Mouse (Mus musculus): ENCODE measurements at regions not wholly inside any gene's neighbourhood (a gene's known extent, or its start where the extent isn't known, plus 50 kb on each side); places are given as distances from the start of the nearest gene placed in this dataset.

GRCm38 (mm10) chr13:110580570-110580969 is 185.7 kb downstream of the Plk2 start:
- DNase-seq (ENCODE audit: low spot score in 2 of 2) = no peak

DNA sequence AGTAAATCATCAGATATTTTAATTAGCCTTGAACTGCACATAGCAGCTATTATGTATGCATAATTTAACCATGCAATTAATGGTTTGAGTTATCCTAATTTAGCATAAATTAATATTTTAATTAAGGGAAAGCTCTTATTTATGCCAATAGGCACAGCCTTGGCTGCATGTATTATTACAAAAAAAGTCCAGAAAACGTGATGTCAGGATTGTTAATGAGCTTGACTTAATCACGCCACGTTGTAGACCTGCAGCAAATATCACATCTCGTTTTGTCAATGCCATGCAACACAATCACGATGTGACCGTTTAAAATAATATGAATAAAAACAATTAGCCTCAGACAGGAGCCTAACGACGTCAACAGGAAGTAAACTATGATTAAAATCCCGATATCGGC is 189.9 kb downstream of the Plk2 start:
- no peak for DNase-seq (ENCODE audit: low spot score in 2 of 2)

DNA sequence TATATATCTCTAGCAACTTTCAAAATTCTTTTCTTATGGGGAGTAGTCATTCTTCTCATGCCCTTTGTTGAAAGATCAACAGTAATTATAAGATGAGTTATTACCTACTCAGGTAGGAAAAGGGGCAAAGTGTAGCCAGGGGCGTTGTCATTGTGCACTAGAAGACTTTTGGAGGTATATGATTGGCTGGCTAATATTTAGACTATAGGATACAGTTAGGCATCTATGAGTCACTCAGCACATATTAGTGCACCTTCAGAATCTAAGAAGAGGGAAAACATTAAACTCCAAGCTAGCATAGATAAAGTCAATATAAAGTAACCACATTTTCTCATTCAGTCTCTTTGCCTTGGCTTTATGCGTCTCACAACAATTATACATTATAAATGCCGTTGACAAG is 199.8 kb downstream of the Plk2 start:
- no peak for DNase-seq (ENCODE audit: low spot score in 2 of 2)

DNA sequence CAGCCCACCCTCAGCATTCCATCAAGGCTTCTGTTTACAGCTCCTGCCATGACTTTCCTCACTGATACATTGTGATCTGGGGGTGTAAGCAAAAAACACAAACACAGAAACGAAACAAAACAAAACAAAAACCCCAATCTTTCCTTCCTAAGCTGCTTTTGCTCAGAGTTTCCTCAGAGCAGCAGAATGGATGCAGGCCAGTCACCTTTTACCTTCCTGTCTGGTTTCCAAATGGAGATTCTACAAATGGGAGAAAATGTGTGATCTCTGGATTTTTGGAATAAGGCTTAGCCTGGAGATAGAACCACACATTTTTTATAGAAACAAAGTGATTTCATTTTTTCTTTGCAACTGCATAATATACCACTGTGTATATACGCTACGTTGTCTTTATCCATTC is 204.8 kb downstream of the Plk2 start:
- DNase-seq (ENCODE audit: low spot score in 2 of 2) = no peak

DNA sequence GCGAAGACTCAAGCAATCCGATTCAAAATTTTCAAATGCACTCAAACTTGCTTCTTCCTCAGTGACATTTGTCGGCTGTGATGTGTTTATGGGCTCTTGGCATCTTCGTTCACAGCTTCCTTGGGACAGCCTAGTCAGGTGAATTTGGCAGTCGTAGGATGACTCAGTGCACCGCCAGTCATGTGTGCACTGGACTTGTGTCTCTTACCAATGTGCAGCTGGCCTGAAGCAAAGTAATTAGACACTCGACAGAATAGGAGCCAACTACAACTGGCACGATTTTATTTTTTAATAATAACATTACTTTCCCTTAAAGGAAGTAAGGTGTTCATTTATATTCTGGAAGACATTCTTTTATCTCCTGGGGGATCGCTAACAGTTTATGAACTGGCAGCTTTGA is 205.5 kb downstream of the Plk2 start:
- DNase-seq (ENCODE audit: low spot score in 2 of 2) = no peak

DNA sequence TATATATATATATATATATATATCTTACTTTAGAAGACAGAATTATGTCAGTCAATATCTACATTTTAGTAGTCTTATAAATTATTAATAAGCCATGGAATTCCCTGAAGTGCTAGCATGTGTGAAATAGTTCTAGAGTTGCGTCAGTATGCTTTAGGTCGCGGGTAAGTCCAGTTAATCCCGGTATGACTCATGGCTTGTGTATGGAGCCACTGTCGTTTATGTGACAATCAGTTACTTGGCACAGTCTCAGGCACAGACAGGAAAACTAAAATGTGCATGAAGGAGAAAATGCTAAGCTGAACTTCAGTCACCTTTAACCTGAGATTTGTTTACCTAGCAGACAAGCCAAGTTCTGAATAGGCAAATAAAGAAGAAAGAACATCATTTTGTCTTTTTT is 206.5 kb downstream of the Plk2 start:
- DNase-seq (ENCODE audit: low spot score in 2 of 2) = no peak

GRCm38 (mm10) chr13:110601840-110602239 is 207.0 kb downstream of the Plk2 start:
- DNase-seq (ENCODE audit: low spot score in 2 of 2) = no peak

DNA sequence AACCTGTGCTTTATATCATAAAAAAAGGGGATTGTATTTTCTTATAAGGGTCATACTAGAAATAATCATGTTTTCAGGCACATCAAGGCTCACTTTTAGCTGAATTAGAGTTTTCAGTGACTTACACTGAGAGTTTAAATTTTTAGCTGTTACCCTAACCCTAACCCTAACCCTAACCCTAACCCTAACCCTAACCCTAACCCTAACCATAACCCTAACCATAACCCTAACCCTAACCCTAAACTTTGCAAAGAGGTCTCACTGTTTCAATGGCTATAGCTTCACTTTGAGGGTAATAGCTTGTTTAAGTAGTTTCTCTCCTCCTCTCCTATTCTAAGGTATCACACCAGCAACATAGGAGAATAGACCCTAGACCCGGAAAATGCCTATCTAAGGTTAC is 208.0 kb downstream of the Plk2 start:
- DNase-seq (ENCODE audit: low spot score in 2 of 2) = no peak

- no peak for DNase-seq (ENCODE audit: low spot score in 2 of 2)
Measured at GRCm38 (mm10) chr13:110619010-110619409, 224.2 kb downstream of the Plk2 start.

GRCm38 (mm10) chr13:110627136-110627535 is 232.3 kb downstream of the Plk2 start:
- DNase-seq (ENCODE audit: low spot score in 2 of 2) = no peak

GRCm38 (mm10) chr13:110627732-110628131 is 232.9 kb downstream of the Plk2 start:
- peak; percentile 65 to 84 for DNase-seq (ENCODE audit: low spot score in 2 of 2)

DNA sequence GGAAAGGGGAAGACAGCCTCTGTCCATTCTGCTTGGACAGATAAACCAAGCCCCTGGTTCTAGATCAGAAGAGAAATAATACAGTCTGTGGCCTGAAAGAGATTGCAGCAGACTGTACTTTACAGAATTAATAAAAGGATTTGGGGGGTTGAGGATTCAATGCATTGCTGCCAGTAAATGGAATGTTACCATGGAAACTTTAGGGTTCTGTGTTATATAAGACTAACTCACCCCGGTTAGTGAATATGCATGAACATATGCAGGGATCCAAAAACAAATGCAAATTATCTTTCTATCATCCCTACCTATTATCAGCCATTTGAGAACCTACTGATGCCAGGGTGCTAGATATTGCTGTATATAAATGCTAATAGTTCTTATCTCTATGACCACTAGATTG is 233.4 kb downstream of the Plk2 start:
- no peak for DNase-seq (ENCODE audit: low spot score in 2 of 2)

DNA sequence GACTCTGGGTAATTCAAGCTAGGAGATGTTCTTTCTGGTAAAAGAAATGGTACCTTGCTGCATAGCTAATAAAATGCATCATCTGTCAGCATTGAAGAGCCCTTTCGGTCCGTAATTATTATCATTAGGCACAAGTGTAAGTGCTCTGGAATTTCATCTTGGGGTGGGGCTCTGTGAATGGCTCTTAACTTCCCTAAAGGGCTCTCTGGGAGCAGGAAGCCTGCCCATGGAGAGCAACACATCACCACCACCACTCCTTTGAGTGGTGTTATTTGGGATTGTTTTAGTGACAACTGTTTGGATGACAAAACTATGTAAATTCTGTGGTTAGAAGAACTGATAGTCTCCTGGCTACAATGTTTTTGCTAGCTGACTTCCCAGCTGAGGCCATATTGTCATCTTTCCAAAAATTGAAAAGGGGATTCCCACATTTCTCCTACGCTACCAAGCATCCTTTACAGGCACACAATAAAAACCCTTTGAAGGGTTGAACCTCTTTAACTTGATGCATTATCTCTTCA is 238.5 kb downstream of the Plk2 start:
- no peak for DNase-seq (ENCODE audit: low spot score in 2 of 2)

DNA sequence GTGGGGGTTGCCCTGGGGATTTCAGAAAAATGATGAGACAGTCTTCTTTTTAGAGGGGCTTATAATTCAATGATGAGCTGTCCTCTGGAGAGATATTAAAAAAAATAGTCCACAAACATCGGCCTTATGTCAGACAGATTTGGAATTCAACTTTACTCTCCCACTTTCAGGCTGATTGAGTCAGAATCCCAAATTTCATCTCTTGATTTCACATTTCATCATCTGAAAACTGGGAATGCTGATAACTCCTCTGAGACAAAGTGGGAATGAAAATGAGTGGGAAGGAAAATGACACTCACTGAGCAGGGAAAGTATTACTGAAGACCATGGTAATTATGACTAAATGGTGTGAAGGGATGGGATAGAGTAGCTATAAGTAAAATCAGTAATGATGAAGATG is 239.1 kb downstream of the Plk2 start:
- no peak for DNase-seq (ENCODE audit: low spot score in 2 of 2)

GRCm38 (mm10) chr13:110642792-110643191 is 247.9 kb downstream of the Plk2 start:
- no peak for DNase-seq (ENCODE audit: low spot score in 2 of 2)

DNA sequence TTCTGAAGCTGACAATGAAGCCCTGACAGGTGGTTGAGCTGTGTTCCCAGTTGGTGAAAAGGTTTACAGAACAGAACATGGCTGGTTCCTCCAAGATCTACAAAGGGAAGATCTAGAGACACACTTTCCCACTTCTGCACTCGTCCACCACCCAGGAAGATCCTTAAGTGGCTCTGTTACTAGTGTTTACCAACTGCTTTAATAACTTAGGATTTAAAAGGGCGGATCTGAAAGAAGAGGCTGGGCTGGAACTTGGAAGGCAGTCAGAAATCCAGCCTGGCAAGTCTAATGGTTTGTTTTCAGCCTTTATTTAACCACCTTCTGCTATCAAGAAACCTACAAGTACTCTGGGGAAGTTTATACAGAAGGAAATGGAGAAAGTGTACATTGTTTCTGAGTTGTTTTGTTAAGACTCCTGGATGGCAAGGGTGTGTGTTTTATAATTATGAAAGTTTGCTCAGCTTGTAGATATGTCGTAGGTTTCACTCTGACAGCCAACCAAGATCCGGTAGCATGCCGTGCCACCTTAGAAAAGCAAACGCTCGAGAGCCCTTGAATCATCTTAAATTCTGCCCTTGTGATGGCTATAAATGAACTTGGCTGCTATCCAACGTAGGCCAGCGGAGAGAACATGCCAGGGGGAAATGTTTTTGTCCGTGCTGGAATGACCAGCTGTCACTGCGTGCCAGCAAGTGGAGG is 248.5 kb downstream of the Plk2 start:
- DNase-seq (ENCODE audit: low spot score in 2 of 2) = no peak

DNA sequence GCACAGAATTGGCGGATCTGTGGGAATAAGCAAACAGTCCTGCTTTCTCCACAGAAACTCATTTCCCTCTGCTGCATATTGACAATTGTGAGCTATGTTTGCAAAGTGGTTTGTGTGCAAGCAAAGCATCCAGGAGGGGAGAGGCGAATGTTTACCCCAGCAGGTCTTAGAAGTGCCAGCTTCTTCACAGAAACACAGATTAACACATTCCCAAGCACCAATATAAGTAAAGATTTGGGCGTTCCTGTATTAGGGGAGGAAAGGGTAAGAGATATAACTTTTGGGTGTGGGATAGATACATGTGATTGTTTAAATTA is 249.0 kb downstream of the Plk2 start:
- DNase-seq (ENCODE audit: low spot score in 2 of 2) = no peak

GRCm38 (mm10) chr13:110649378-110649777 is 254.5 kb downstream of the Plk2 start:
- no peak for DNase-seq (ENCODE audit: low spot score in 2 of 2)

DNA sequence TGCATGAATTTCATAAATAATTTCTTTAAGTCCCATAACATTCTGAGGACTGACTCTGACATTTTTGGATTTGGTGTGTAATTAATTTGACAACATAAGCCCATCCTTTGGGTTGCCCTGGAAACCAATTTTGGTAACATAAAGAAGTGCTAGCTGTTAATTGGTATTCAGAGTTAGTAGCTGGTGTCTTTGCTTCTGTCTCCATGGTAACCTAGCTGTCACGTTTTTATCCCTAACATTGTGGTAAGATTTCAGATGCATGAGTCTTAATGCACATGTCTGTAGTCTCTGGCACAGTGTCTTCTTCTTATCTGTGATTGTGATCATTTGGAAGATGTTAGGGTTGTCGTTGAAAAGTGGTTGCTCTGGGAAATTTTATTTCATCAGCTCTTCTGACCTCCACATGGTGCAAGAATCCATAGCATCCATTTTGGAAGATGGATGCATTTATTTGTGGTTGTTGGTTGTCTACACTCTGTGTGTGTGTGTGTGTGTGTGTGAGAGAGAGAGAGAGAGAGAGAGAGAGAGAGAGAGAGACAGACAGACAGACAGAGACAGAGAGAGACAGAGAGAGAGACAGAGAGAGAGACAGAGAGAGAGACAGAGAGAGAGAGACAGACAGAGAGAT is 255.1 kb downstream of the Plk2 start:
- no peak for DNase-seq (ENCODE audit: low spot score in 2 of 2)

- no peak for DNase-seq (ENCODE audit: low spot score in 2 of 2)
Measured at GRCm38 (mm10) chr13:110652201-110652600, 257.4 kb downstream of the Plk2 start.

DNA sequence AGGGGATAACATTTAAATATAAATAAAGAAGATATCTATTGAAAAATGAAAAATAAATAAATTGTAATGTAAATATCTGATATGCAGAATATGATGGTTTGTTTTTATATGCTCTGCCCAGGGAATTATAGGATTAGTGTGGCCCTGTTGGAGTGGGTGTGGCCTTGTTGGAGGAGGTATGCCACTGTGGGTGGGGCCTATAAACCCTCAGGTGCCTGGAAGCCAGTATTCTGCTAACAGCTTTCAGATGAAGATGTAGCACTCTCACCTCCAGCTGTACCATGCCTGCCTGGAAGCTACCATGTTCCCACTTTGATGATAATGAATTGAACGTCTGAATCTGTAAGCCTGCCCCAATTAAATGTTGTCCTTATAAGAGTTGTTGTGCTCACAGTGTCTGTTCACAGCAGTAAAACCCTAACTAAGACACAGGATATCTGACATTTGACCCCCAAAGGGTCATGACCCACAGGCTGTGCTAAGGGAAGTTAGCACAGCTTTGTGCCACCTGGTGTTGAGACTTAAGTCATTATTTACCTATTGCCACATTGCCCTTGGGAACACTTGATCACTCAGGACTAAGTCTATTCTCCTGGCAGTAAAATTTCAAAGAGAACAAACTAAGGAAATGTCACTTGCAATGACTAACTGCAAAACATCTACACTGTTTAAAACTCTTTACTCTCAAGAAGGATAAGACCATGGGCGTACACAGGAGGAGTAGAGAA is 270.4 kb downstream of the Plk2 start:
- DNase-seq (ENCODE audit: low spot score in 2 of 2) = no peak

GRCm38 (mm10) chr13:110667276-110667956 is 272.6 kb downstream of the Plk2 start:
- DNase-seq (ENCODE audit: low spot score in 2 of 2) = no peak
